11 mouse cellular contexts compared by ENCODE assay signal in the genomic region with DNA sequence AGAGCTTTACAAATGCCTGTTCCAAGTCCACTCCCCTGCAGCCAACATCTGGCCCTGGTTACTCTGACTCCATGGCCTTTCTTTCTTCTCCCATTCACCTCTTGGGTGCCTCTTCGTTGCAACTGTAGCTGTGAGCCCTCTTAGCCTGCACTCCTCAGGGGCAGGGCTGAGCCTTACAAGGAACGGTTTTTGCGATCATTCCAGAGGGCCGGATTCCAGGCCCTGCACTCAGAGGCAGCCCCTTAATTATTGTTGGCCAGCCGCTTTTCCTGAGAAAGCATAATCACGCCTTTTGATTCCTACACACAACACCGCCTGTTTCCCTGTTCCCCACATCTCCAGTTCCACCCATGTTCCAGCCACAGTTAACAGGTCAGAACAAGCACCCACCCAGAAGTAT. TPM values are rescaled to one million over a fixed set of nuclear protein-coding genes. Genes with fewer than 3 reads are reported as not detected.
DNase-seq lines count a peak whose midpoint lies in the region; ATAC-seq lines count a peak whose summit lies in the region.
"Had no signal": no experiment of that assay in that cellular context is flagged by ENCODE, and none has a peak within 500 bp of the region (broad histone marks: within the 10 kb centered on the region; RNA-seq: fewer than 3 reads in every experiment).

No protein-coding gene starts in this region.

- peaks cover 6% of the 10 kb centered on the region for H3K4me1 ChIP-seq in forebrain, embryonic 10.5 days
- H3K4me1 ChIP-seq in forebrain, embryonic 11.5 days (replicated peaks; ENCODE audit: control insufficient read depth, insufficient read depth, low read length): no peaks in the 10 kb centered on the region
- H3K4me1 ChIP-seq in embryonic facial prominence, embryonic 13.5 days: peaks cover 59% of the 10 kb centered on the region
- H3K4me1 ChIP-seq in heart, embryonic 15.5 days (replicated peaks): peaks cover 94% of the 10 kb centered on the region
- H3K4me1 ChIP-seq in limb, embryonic 11.5 days (ENCODE audit: control insufficient read depth, insufficient read depth, low read length): peaks cover 33% of the 10 kb centered on the region
- H3K4me1 ChIP-seq: midbrain, embryonic 15.5 days had no signal

- no peaks in the 10 kb centered on the region for H3K9me3 ChIP-seq in forebrain, embryonic 10.5 days
- H3K9me3 ChIP-seq in forebrain, embryonic 11.5 days (ENCODE audit: control insufficient read depth, low read length): no peaks in the 10 kb centered on the region
- H3K9me3 ChIP-seq in embryonic facial prominence, embryonic 13.5 days: no peaks in the 10 kb centered on the region
- H3K9me3 ChIP-seq in heart, embryonic 15.5 days (replicated peaks): no peaks in the 10 kb centered on the region
- H3K9me3 ChIP-seq in limb, embryonic 11.5 days (ENCODE audit: control insufficient read depth, low read length): no peaks in the 10 kb centered on the region
- H3K9me3 ChIP-seq: midbrain, embryonic 15.5 days had no signal

- H3K27ac ChIP-seq in forebrain, embryonic 10.5 days: 0 out of 2 replicates have a peak overlapping the region, but pooled peaks have one; percentile 30
- H3K27ac ChIP-seq in forebrain, embryonic 11.5 days (ENCODE audit: low read depth, low read length): no peak overlapping the region
- peak overlapping the region; percentile 85 for H3K27ac ChIP-seq in embryonic facial prominence, embryonic 13.5 days
- peak overlapping the region; percentile 81 for H3K27ac ChIP-seq in heart, embryonic 15.5 days
- H3K27ac ChIP-seq in limb, embryonic 11.5 days (replicated peaks; ENCODE audit: low read depth, low read length): peak overlapping the region; percentile 70
- H3K27ac ChIP-seq: midbrain, embryonic 15.5 days had no signal

- H3K4me2 ChIP-seq in forebrain, embryonic 11.5 days (ENCODE audit: low read depth, low read length, severe bottlenecking): no peak overlapping the region
- H3K4me2 ChIP-seq in embryonic facial prominence, embryonic 13.5 days: no peak overlapping the region
- peak overlapping the region; percentile 2; the same call in 1 of the 2 replicates for H3K4me2 ChIP-seq in heart, embryonic 15.5 days
- H3K4me2 ChIP-seq in limb, embryonic 11.5 days (ENCODE audit: low read depth, severe bottlenecking): no peak overlapping the region
- H3K4me2 ChIP-seq: midbrain, embryonic 15.5 days had no signal

- no peak for ATAC-seq in forebrain, embryonic 11.5 days (replicated peaks; ENCODE audit: low FRiP score)
- peak; percentile 75 for ATAC-seq in embryonic facial prominence, embryonic 13.5 days (ENCODE audit: insufficient number of reproducible peaks, insufficient read depth, low FRiP score, low TSS enrichment, low read depth)
- peak; percentile 66 for ATAC-seq in heart, embryonic 15.5 days (replicated peaks; ENCODE audit: insufficient number of reproducible peaks, insufficient read depth, low FRiP score, low read depth)
- no peak for ATAC-seq in limb, embryonic 11.5 days (ENCODE audit: insufficient number of reproducible peaks, low FRiP score, low TSS enrichment, low read depth)
- no peak for ATAC-seq in activated CD4-positive, CD25-positive, alpha-beta regulatory T cell, adult 4 months
- ATAC-seq: forebrain, postnatal 0 days; midbrain, embryonic 15.5 days had no signal

- no peaks in the 10 kb centered on the region for H3K27me3 ChIP-seq in forebrain, embryonic 10.5 days (ENCODE audit: poor library complexity, severe bottlenecking)
- no peaks in the 10 kb centered on the region for H3K27me3 ChIP-seq in forebrain, embryonic 11.5 days (ENCODE audit: control insufficient read depth, insufficient read depth, low read length)
- H3K27me3 ChIP-seq in embryonic facial prominence, embryonic 13.5 days: no peaks in the 10 kb centered on the region
- no peaks in the 10 kb centered on the region for H3K27me3 ChIP-seq in heart, embryonic 15.5 days
- no peaks in the 10 kb centered on the region for H3K27me3 ChIP-seq in limb, embryonic 11.5 days (ENCODE audit: control insufficient read depth, insufficient read depth, low read length)
- H3K27me3 ChIP-seq: midbrain, embryonic 15.5 days had no signal

- WGBS in forebrain, embryonic 10.5 days: 69% methylated on average over 7 of the region's 7 CpGs
- 67% methylated on average over 7 of the region's 7 CpGs for WGBS in forebrain, embryonic 11.5 days
- WGBS in embryonic facial prominence, embryonic 13.5 days: 26% methylated on average over 7 of the region's 7 CpGs
- whole genome bisulfite sequencing in heart, embryonic 15.5 days: 31% methylated on average over 7 of the region's 7 CpGs
- WGBS in limb, embryonic 11.5 days: 24% methylated on average over 7 of the region's 7 CpGs

- no peak overlapping the region for H3K4me3 ChIP-seq in forebrain, embryonic 10.5 days
- no peak overlapping the region for H3K4me3 ChIP-seq in forebrain, embryonic 11.5 days (ENCODE audit: low read depth, low read length)
- H3K4me3 ChIP-seq in embryonic facial prominence, embryonic 13.5 days: no peak overlapping the region
- no peak overlapping the region for H3K4me3 ChIP-seq in heart, embryonic 15.5 days
- no peak overlapping the region for H3K4me3 ChIP-seq in limb, embryonic 11.5 days (ENCODE audit: low read depth, low read length)
- H3K4me3 ChIP-seq: midbrain, embryonic 15.5 days had no signal

- H3K9ac ChIP-seq in forebrain, embryonic 11.5 days (ENCODE audit: low read length): no peak overlapping the region
- H3K9ac ChIP-seq in embryonic facial prominence, embryonic 13.5 days: no peak overlapping the region
- no peak overlapping the region for H3K9ac ChIP-seq in heart, embryonic 15.5 days
- no peak overlapping the region; the same call in 1 of the 2 replicates for H3K9ac ChIP-seq in limb, embryonic 11.5 days (ENCODE audit: low read length)
- H3K9ac ChIP-seq: forebrain, postnatal 0 days; midbrain, embryonic 15.5 days had no signal

- H3K36me3 ChIP-seq in forebrain, embryonic 10.5 days (replicated peaks): no peaks in the 10 kb centered on the region
- no peaks in the 10 kb centered on the region for H3K36me3 ChIP-seq in forebrain, embryonic 11.5 days (ENCODE audit: control insufficient read depth, insufficient read depth, low read length)
- peaks cover 13% of the 10 kb centered on the region for H3K36me3 ChIP-seq in embryonic facial prominence, embryonic 13.5 days
- H3K36me3 ChIP-seq in heart, embryonic 15.5 days: no peaks in the 10 kb centered on the region
- H3K36me3 ChIP-seq in limb, embryonic 11.5 days (ENCODE audit: control insufficient read depth, insufficient read depth, low read length): no peaks in the 10 kb centered on the region
- H3K36me3 ChIP-seq: midbrain, embryonic 15.5 days had no signal

- no peak for DNase-seq in forebrain, embryonic 10.5 days (ENCODE audit: extremely low spot score, low spot score)
- DNase-seq in forebrain, embryonic 11.5 days (ENCODE audit: low spot score): no peak
- peak; percentile 39 for DNase-seq in limb, embryonic 11.5 days (ENCODE audit: low spot score)
- DNase-seq in thymus, postnatal 36 days: no peak
- no peak for DNase-seq in adrenal gland, adult (ENCODE audit: inconsistent age in 2 of 2, low spot score in 1 of 2)
- DNase-seq: cerebellum, adult 11 months; forebrain, postnatal 0 days had no signal

RNA-seq across cellular contexts. Expression of gene Creb3l2, which starts 17.6 kb away (rescaled TPM):
- polyA plus RNA-seq in forebrain, embryonic 10.5 days (2016; fragmentation: Nextera tagmentation; extraction: Ambion mirVana): 5.2 and 5.9 TPM in 2 replicates
- polyA plus RNA-seq in forebrain, embryonic 11.5 days (2014; fragmentation: Nextera tagmentation; extraction: Ambion mirVana): 5.8 and 6.9 TPM in 2 replicates
- 26.9 and 29.0 TPM in 2 replicates for polyA plus RNA-seq in embryonic facial prominence, embryonic 13.5 days (2015; fragmentation: Nextera tagmentation; extraction: Ambion mirVana)
- 26.7 and 33.6 TPM in 2 replicates for polyA plus RNA-seq in heart, embryonic 15.5 days (2015; fragmentation: Nextera tagmentation; extraction: Ambion mirVana)
- polyA plus RNA-seq in limb, embryonic 11.5 days (2014; fragmentation: Nextera tagmentation; extraction: Ambion mirVana): 25.2 and 27.5 TPM in 2 replicates
- polyA plus RNA-seq in activated CD4-positive, CD25-positive, alpha-beta regulatory T cell, adult 4 months (2017; shearing (Covaris generic)): 1 to 10 TPM; 3.0 to 3.6 TPM

Comparison
In these comparisons a context has a peak if more than half of its experiments do, and no peak if none do; other contexts are left out.
1. ATAC-seq: peak in embryonic facial prominence, embryonic 13.5 days (single experiment) and heart, embryonic 15.5 days (single experiment); none in forebrain, embryonic 11.5 days (single experiment), limb, embryonic 11.5 days (single experiment) and activated CD4-positive, CD25-positive, alpha-beta regulatory T cell, adult 4 months (single experiment).